Mouse (Mus musculus): ENCODE data around the gene Acot7.

GRCm38 (mm10) chr4:152307542-152307941, 129.6 kb downstream of the Acot7 start:
- TF ChIP-seq POLR2A (IDR thresholded peaks at IDR 0.05; ENCODE audit: insufficient read length, low read depth) (no peak), POLR2AphosphoS2 (IDR thresholded peaks at IDR 0.05; ENCODE audit: insufficient read length, low read depth) (no peak), MAX (IDR thresholded peaks at IDR 0.05; ENCODE audit: low read depth) (no peak), MYOG (IDR thresholded peaks at IDR 0.05; ENCODE audit: control insufficient read depth in 1 of 3, insufficient read depth in 1 of 3, insufficient read length in 2 of 3, low read depth in 2 of 3) (no peak), MYOD1 (IDR thresholded peaks at IDR 0.05; ENCODE audit: control insufficient read depth in 1 of 3, insufficient read length in 2 of 3, low read depth in 2 of 3) (no peak), TCF12 (IDR thresholded peaks at IDR 0.05; ENCODE audit: insufficient read depth, poor library complexity, severe bottlenecking) (no peak), E2F4 (IDR thresholded peaks at IDR 0.05; ENCODE audit: insufficient read depth) (no peak), REST (IDR thresholded peaks at IDR 0.05; ENCODE audit: insufficient read depth, insufficient read length) (no peak)

Measured in myocyte (in vitro differentiated cells).